Comparison of ENCODE assay signal across 8 mouse cellular contexts in the genomic region with DNA sequence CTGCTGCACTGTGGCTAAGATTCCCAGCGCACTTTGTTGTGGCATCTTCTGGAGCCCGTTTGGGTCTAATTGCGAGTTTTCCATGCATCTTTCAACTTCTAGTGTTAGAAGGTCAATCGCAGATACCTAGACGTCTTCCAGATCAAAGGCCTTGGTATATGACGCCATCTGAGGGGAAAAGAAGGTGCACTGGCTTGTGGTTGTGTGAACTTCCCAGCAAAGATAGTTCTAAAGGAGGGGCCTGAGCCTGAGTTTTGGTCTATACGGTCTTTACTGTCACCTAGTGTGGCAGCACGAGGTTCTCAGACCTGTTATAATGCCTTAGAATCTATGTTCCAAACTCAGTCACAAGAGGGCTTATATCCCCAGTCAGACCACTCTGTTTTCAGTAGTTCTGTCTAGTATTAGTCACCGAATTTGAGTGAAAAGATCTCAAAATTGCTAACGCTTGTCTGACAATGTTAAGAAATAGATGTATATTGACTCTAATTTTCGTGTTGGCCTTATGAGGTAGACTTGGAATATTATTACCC. TPM values are rescaled to one million over a fixed set of nuclear protein-coding genes. Genes with fewer than 3 reads are reported as not detected.
DNase-seq lines count a peak whose midpoint lies in the region; ATAC-seq and TF ChIP-seq lines count a peak whose summit lies in the region.

No protein-coding gene starts in this region.

- no peaks in the 10 kb centered on the region for H3K27me3 ChIP-seq in heart, embryonic 15.5 days
- H3K27me3 ChIP-seq in ES-Bruce4 (ENCODE audit: control insufficient read depth, insufficient read depth, low read length, poor library complexity, severe bottlenecking), result no peaks in the 10 kb centered on the region
- H3K27me3 ChIP-seq in forebrain, embryonic 16.5 days (replicated peaks; ENCODE audit: control insufficient read depth, insufficient read depth, low read length), result no peaks in the 10 kb centered on the region

- intact Hi-C loops in heart, postnatal 14 days (cut with DNase I), result no loop called here

- peaks cover 7% of the 10 kb centered on the region; the same call in 1 of the 2 replicates for H3K4me1 ChIP-seq in heart, embryonic 15.5 days (replicated peaks)
- H3K4me1 ChIP-seq in ES-Bruce4 (ENCODE audit: control insufficient read depth, insufficient read depth, low read length), result no peaks in the 10 kb centered on the region
- peaks cover 3% of the 10 kb centered on the region for H3K4me1 ChIP-seq in forebrain, embryonic 16.5 days (replicated peaks; ENCODE audit: control insufficient read depth, insufficient read depth, low read length)

- peak overlapping the region; percentile 87 for H3K4me2 ChIP-seq in heart, embryonic 15.5 days
- H3K4me2 ChIP-seq in forebrain, embryonic 16.5 days (ENCODE audit: low read length), result peak overlapping the region; percentile 93

- no peak for TF ChIP-seq CTCF in ES-Bruce4 (IDR thresholded peaks at IDR 0.05; ENCODE audit: low read depth, low read length)

- H3K4me3 ChIP-seq in heart, embryonic 15.5 days, result peak overlapping the region; percentile 93
- peak overlapping the region; percentile 82 for H3K4me3 ChIP-seq in ES-Bruce4 (ENCODE audit: low read depth, low read length)
- H3K4me3 ChIP-seq in forebrain, embryonic 16.5 days (replicated peaks; ENCODE audit: low read length), result peak overlapping the region; percentile 86

- TF ChIP-seq EP300 in ES-Bruce4 (IDR thresholded peaks at IDR 0.05; ENCODE audit: insufficient read depth, low read depth, low read length), result no peak

- 0 out of 2 replicates have a peak overlapping the region, but pooled peaks have one; percentile 82 for H3K27ac ChIP-seq in heart, embryonic 15.5 days
- no peak overlapping the region for H3K27ac ChIP-seq in ES-Bruce4 (ENCODE audit: insufficient read depth, low read length)
- no peak overlapping the region for H3K27ac ChIP-seq in forebrain, embryonic 16.5 days (ENCODE audit: low read length)

- ATAC-seq in heart, embryonic 15.5 days (replicated peaks; ENCODE audit: insufficient number of reproducible peaks, insufficient read depth, low FRiP score, low read depth), result no peak
- ATAC-seq in forebrain, embryonic 16.5 days, result no peak
- peak; percentile 3; the same call in 1 of the 2 replicates for ATAC-seq in megakaryocyte progenitor cell, adult 5-6 weeks (replicated peaks; ENCODE audit: poor library complexity)

- TF ChIP-seq POLR2A in ES-Bruce4 (IDR thresholded peaks at IDR 0.05; ENCODE audit: insufficient read depth, low read length), result no peak

- H3K9ac ChIP-seq in heart, embryonic 15.5 days, result peak overlapping the region; percentile 77
- H3K9ac ChIP-seq in ES-Bruce4 (ENCODE audit: low read depth, poor library complexity, severe bottlenecking), result peak overlapping the region; percentile 82
- peak overlapping the region; percentile 80 for H3K9ac ChIP-seq in forebrain, embryonic 16.5 days (replicated peaks; ENCODE audit: low read depth, low read length)

- H3K9me3 ChIP-seq in heart, embryonic 15.5 days (replicated peaks), result no peaks in the 10 kb centered on the region
- H3K9me3 ChIP-seq in ES-Bruce4 (replicated peaks; ENCODE audit: control insufficient read depth, insufficient read depth, low read length, poor library complexity, severe bottlenecking), result no peaks in the 10 kb centered on the region
- no peaks in the 10 kb centered on the region for H3K9me3 ChIP-seq in forebrain, embryonic 16.5 days (ENCODE audit: control insufficient read depth, low read length)

- WGBS in heart, embryonic 15.5 days, result 33% methylated on average over 11 of the region's 11 CpGs
- 40% methylated on average over 11 of the region's 11 CpGs for WGBS in forebrain, embryonic 16.5 days

- H3K36me3 ChIP-seq in heart, embryonic 15.5 days, result no peaks in the 10 kb centered on the region
- H3K36me3 ChIP-seq in ES-Bruce4 (ENCODE audit: control insufficient read depth, insufficient read depth, low read length, poor library complexity, severe bottlenecking), result no peaks in the 10 kb centered on the region
- no peaks in the 10 kb centered on the region for H3K36me3 ChIP-seq in forebrain, embryonic 16.5 days (ENCODE audit: control insufficient read depth, insufficient read depth)

- no peak for DNase-seq in heart, postnatal 14 days
- DNase-seq in right cerebral cortex, postnatal 10 days (ENCODE audit: low spot score in 2 of 2), result no peak
- no peak for DNase-seq in cerebellum, adult 11-12 months
- DNase-seq in cerebellum, adult 18-20 months, result no peak

RNA-seq across cellular contexts. Expression of gene Car2, which starts 1.1 kb away (rescaled TPM):
- 53.3 and 79.5 TPM in 2 replicates for polyA plus RNA-seq in heart, embryonic 15.5 days (2015; fragmentation: Nextera tagmentation; extraction: Ambion mirVana)
- total RNA-seq in heart, postnatal 14 days (2021), result 1 to 10 TPM; 8.0 TPM
- polyA plus RNA-seq in ES-Bruce4 (2011; ENCODE audit: insufficient read depth, insufficient read length, low read depth, missing spikeins), result 154 and 186 TPM in 2 replicates
- 20.3 and 24.8 TPM in 2 replicates for polyA plus RNA-seq in forebrain, embryonic 16.5 days (2015; fragmentation: Nextera tagmentation; extraction: Ambion mirVana)
- 155 and 274 TPM in 2 replicates for total RNA-seq in megakaryocyte progenitor cell, adult 5-6 weeks (2015)
- 143 and 234 TPM in 2 replicates for total RNA-seq in megakaryocyte progenitor cell, adult 5-6 weeks (2017)

RNA-seq across cellular contexts. Expression of gene Car3, which starts 23.9 kb away (rescaled TPM):
- 6.1 and 8.2 TPM in 2 replicates for polyA plus RNA-seq in heart, embryonic 15.5 days (2015; fragmentation: Nextera tagmentation; extraction: Ambion mirVana)
- 10 to 100 TPM; 32.4 to 97.8 TPM for total RNA-seq in heart, postnatal 14 days (2021)
- 2.6 TPM in 2 replicates for polyA plus RNA-seq in ES-Bruce4 (2011; ENCODE audit: insufficient read depth, insufficient read length, low read depth, missing spikeins)
- 1.2 and 2.2 TPM in 2 replicates for polyA plus RNA-seq in forebrain, embryonic 16.5 days (2015; fragmentation: Nextera tagmentation; extraction: Ambion mirVana)
- 9.5 and 10.6 TPM in 2 replicates for total RNA-seq in megakaryocyte progenitor cell, adult 5-6 weeks (2015)
- total RNA-seq in megakaryocyte progenitor cell, adult 5-6 weeks (2017), result 5.4 and 8.1 TPM in 2 replicates
